Mouse (Mus musculus) midbrain, postnatal 0 days (tissue): ENCODE results near the gene Mroh2a. TPM values are rescaled to one million over a fixed set of nuclear protein-coding genes. Genes with fewer than 3 reads are reported as not detected.

Source experiments
- ATAC-seq: fragments of 200-750 bp; cut with Nextera tagmentation; 2 replicates; pipeline ENCODE4 v1.8.0; 2017; ENCODE audit warnings: moderate number of reproducible peaks, mild to moderate bottlenecking, moderate TSS enrichment, moderate library complexity; ENCODE audit not compliant: low FRiP score
- DNase-seq: peaks from one replicate; pipeline ENCODE4 v3.0.0-alpha.2; 2015; ENCODE audit warnings: low spot score
- H3K27ac ChIP-seq: fragments of 300-500 bp; sonication (generic); 2 replicates; pipeline ENCODE4 v1.5.1; 2014; ENCODE audit warnings: low read depth, mild to moderate bottlenecking, low read length, mixed read lengths
- H3K27me3 ChIP-seq: fragments of 300-500 bp; sonication (generic); 2 replicates; pipeline ENCODE4 v1.6.1; 2014; ENCODE audit warnings: low read length, control low read depth, mixed read lengths; ENCODE audit not compliant: insufficient read depth
- H3K36me3 ChIP-seq: fragments of 300-500 bp; sonication (generic); 2 replicates; pipeline ENCODE4 v1.6.1; 2014; ENCODE audit warnings: low read length, control low read depth, mixed read lengths; ENCODE audit not compliant: insufficient read depth
- H3K4me1 ChIP-seq: fragments of 300-500 bp; sonication (generic); 2 replicates; pipeline ENCODE4 v1.6.1; 2014; ENCODE audit warnings: mild to moderate bottlenecking, control low read depth, antibody characterized with exemption, low read length, mixed read lengths; ENCODE audit not compliant: insufficient read depth
- H3K4me2 ChIP-seq: fragments of 300-500 bp; sonication (generic); 2 replicates; pipeline ENCODE4 v1.6.1; 2014; ENCODE audit warnings: low read depth, mild to moderate bottlenecking, low read length, mixed read lengths; ENCODE audit not compliant: poor library complexity, severe bottlenecking
- H3K4me3 ChIP-seq: fragments of 300-500 bp; sonication (generic); 2 replicates; pipeline ENCODE4 v1.5.1; 2014; ENCODE audit warnings: low read depth, mild to moderate bottlenecking, low read length, moderate library complexity
- H3K9ac ChIP-seq: fragments of 300-500 bp; sonication (generic); replicated peaks from 2 replicates; pipeline ENCODE4 v1.6.1; 2014; ENCODE audit warnings: mild to moderate bottlenecking, low read length, moderate library complexity, mixed read lengths; ENCODE audit not compliant: poor library complexity, severe bottlenecking
- H3K9me3 ChIP-seq: fragments of 300-500 bp; sonication (generic); 2 replicates; pipeline ENCODE4 v1.6.1; 2016; ENCODE audit warnings: low read length, control low read depth
- CTCF ChIP-seq: IDR thresholded peaks from 2 replicates; pipeline ENCODE4 v1.5.1; 2016; ENCODE audit warnings: antibody characterized with exemption, mild to moderate bottlenecking
- WGBS: fragments of 180-500 bp; shearing (Covaris S2); extraction: QIAGEN DNeasy Blood & Tissue Kit; methylation state at CpG from one replicate; pipeline ENCODE4 v1.1.7; 2014; 5-methylcytosine and 5-hydroxymethylcytosine counted together
- polyA plus RNA-seq: library from polyadenylated mRNA; unstranded; fragments of >200 nt; fragmentation: Nextera tagmentation; extraction: Ambion mirVana; gene quantifications from 2 replicates; pipeline ENCODE4 v1.2.1, GENCODE M21; 2015
- total RNA-seq: library from RNA; depleted of rRNA; stranded (reverse); fragments of >200 nt; gene quantifications from 2 replicates; pipeline ENCODE4 v1.2.3, GENCODE M21; 2014

Mroh2a gene
- total and polyA plus RNA-seq, 2 experiments from 2014 or later: 0.56 TPM; not detected in 1

GRCm38 (mm10) chr1:88250023-88250422, 23.2 kb downstream of the Mroh2a start:
- DNase-seq (no peak), ATAC-seq (no peak)
- TF ChIP-seq CTCF: no peak
- Histone ChIP-seq H3K9ac (no peak overlapping the region), H3K4me1 (no peaks in the 10 kb centered on the region), H3K9me3 (peaks cover 97% of the 10 kb centered on the region), H3K4me3 (no peak overlapping the region), H3K27ac (no peak overlapping the region), H3K36me3 (no peaks in the 10 kb centered on the region), H3K27me3 (no peaks in the 10 kb centered on the region), H3K4me2 (no peak overlapping the region)
- 80% methylated on average over 5 of the region's 5 CpGs for WGBS

GRCm38 (mm10) chr1:88253106-88253505, 26.3 kb downstream of the Mroh2a start:
- ATAC-seq (no peak), DNase-seq (no peak)
- no peaks in the 10 kb centered on the region for H3K4me1 ChIP-seq
- H3K4me2 ChIP-seq: no peak overlapping the region
- peaks cover 95% of the 10 kb centered on the region for H3K9me3 ChIP-seq
- 77% methylated on average over 8 of the region's 8 CpGs for WGBS
- no peak overlapping the region for H3K27ac ChIP-seq
- H3K27me3 ChIP-seq: no peaks in the 10 kb centered on the region
- H3K4me3 ChIP-seq: no peak overlapping the region
- H3K36me3 ChIP-seq: no peaks in the 10 kb centered on the region
- no peak for TF ChIP-seq CTCF
- no peak overlapping the region for H3K9ac ChIP-seq

- no peak for TF ChIP-seq CTCF
- Histone ChIP-seq H3K27ac (no peak overlapping the region), H3K4me3 (no peak overlapping the region), H3K9ac (no peak overlapping the region), H3K36me3 (no peaks in the 10 kb centered on the region), H3K27me3 (no peaks in the 10 kb centered on the region), H3K9me3 (peaks cover 94% of the 10 kb centered on the region), H3K4me1 (no peaks in the 10 kb centered on the region), H3K4me2 (no peak overlapping the region)
- DNase-seq (no peak), ATAC-seq (no peak)
- 72% methylated on average over 6 of the region's 6 CpGs for WGBS
Observed at GRCm38 (mm10) chr1:88253540-88253939, 26.8 kb downstream of the Mroh2a start.

- Histone ChIP-seq H3K4me1 (no peaks in the 10 kb centered on the region), H3K4me3 (no peak overlapping the region), H3K9ac (no peak overlapping the region), H3K27ac (no peak overlapping the region), H3K4me2 (no peak overlapping the region), H3K36me3 (peaks cover 8% of the 10 kb centered on the region), H3K9me3 (peaks cover 83% of the 10 kb centered on the region), H3K27me3 (no peaks in the 10 kb centered on the region)
- DNase-seq (peak; percentile 75), ATAC-seq (no peak)
- TF ChIP-seq CTCF: no peak
- WGBS: 88% methylated on average over 12 of the region's 12 CpGs
Observed at GRCm38 (mm10) chr1:88254793-88255465, 28.1 kb downstream of the Mroh2a start.

- ATAC-seq (no peak), DNase-seq (no peak)
- H3K36me3 ChIP-seq: peaks cover 13% of the 10 kb centered on the region
- H3K9ac ChIP-seq: no peak overlapping the region
- H3K27ac ChIP-seq: no peak overlapping the region
- H3K27me3 ChIP-seq: no peaks in the 10 kb centered on the region
- no peak overlapping the region for H3K4me2 ChIP-seq
- 60% methylated on average over 2 of the region's 2 CpGs for WGBS
- no peak for TF ChIP-seq CTCF
- no peaks in the 10 kb centered on the region for H3K4me1 ChIP-seq
- H3K4me3 ChIP-seq: no peak overlapping the region
- H3K9me3 ChIP-seq: peaks cover 82% of the 10 kb centered on the region
Observed at GRCm38 (mm10) chr1:88255466-88255857, 28.7 kb downstream of the Mroh2a start.

GRCm38 (mm10) chr1:88255989-88256754, 29.4 kb downstream of the Mroh2a start:
- no peak for TF ChIP-seq CTCF
- no peaks in the 10 kb centered on the region for H3K4me1 ChIP-seq
- 80% methylated on average over 13 of the region's 13 CpGs for WGBS
- H3K4me3 ChIP-seq: no peak overlapping the region
- no peak overlapping the region for H3K4me2 ChIP-seq
- H3K9me3 ChIP-seq: peaks cover 74% of the 10 kb centered on the region
- ATAC-seq: no peak
- H3K36me3 ChIP-seq: peaks cover 20% of the 10 kb centered on the region
- H3K27ac ChIP-seq: no peak overlapping the region
- DNase-seq: no peak
- no peaks in the 10 kb centered on the region for H3K27me3 ChIP-seq
- H3K9ac ChIP-seq: no peak overlapping the region
